8 mouse cellular contexts compared by ENCODE assay signal in genomic region chr5:105700070-105700851, GRCm38 (mm10). TPM values are rescaled to one million over a fixed set of nuclear protein-coding genes. Genes with fewer than 3 reads are reported as not detected.
A peak's percentile ranks its signal among the peaks of the same experiment; 100 is the strongest.
DNase-seq lines count a peak whose midpoint lies in the region; ATAC-seq and TF ChIP-seq lines count a peak whose summit lies in the region.

No protein-coding gene starts in this region.

- peak overlapping the region; percentile 79 for H3K27ac ChIP-seq in brown adipose tissue, adult 24 weeks (replicated peaks; ENCODE audit: low read depth, low read length)
- peak overlapping the region; percentile 99 for H3K27ac ChIP-seq in forebrain, embryonic 10.5 days
- H3K27ac ChIP-seq in heart, embryonic 14.5 days (replicated peaks in 1 of 2; ENCODE audit: control insufficient read depth in 1 of 2, insufficient read depth in 1 of 2, low read depth in 2 of 2, low read length in 2 of 2), result peak overlapping the region; percentile 30 to 80; a peak in 3 of 4 replicates
- H3K27ac ChIP-seq in liver, embryonic 14.5 days, result peak overlapping the region; percentile 55

- 0 out of 2 replicates have a peak, but pooled peaks cover 2% of the 10 kb centered on the region for H3K9me3 ChIP-seq in forebrain, embryonic 10.5 days
- H3K9me3 ChIP-seq in heart, embryonic 14.5 days (ENCODE audit: control insufficient read depth, low read length), result no peaks in the 10 kb centered on the region
- H3K9me3 ChIP-seq in liver, embryonic 14.5 days (ENCODE audit: control insufficient read depth, low read length), result no peaks in the 10 kb centered on the region

- peaks cover 31% of the 10 kb centered on the region for H3K36me3 ChIP-seq in forebrain, embryonic 10.5 days (replicated peaks)
- H3K36me3 ChIP-seq in heart, embryonic 14.5 days (ENCODE audit: control insufficient read depth, insufficient read depth, low read length), result no peaks in the 10 kb centered on the region
- H3K36me3 ChIP-seq in liver, embryonic 14.5 days (replicated peaks; ENCODE audit: control insufficient read depth, insufficient read depth, low read depth), result no peaks in the 10 kb centered on the region
- H3K36me3 ChIP-seq in splenic B cell, adult 2 months (ENCODE audit: control insufficient read depth, insufficient read depth, low read length, poor library complexity, severe bottlenecking), result 0 out of 2 replicates have a peak, but pooled peaks cover 4% of the 10 kb centered on the region

- under 1% methylated on average over 101 of the region's 101 CpGs for WGBS in forebrain, embryonic 10.5 days
- WGBS in heart, embryonic 14.5 days, result under 1% methylated on average over 80 of the region's 101 CpGs
- WGBS in liver, embryonic 14.5 days (ENCODE audit: insufficient replicate concordance), result under 1% methylated on average over 86 of the region's 101 CpGs

- peak; percentile 76 for DNase-seq in forebrain, embryonic 10.5 days (ENCODE audit: extremely low spot score, low spot score)
- peak; percentile 86 for DNase-seq in kidney, postnatal 10 days
- DNase-seq in liver, embryonic 14.5 days (ENCODE audit: low read depth in 3 of 3, low spot score in 3 of 3), result peak in 2 of 3 experiments; percentile 45 to 61
- DNase-seq in natural killer cell, adult 2 months (ENCODE audit: low spot score in 2 of 2), result peak; percentile 74 to 89
- peak; percentile 94 for DNase-seq in splenic B cell, adult 2 months (ENCODE audit: low read depth, low spot score)

- H3K27me3 ChIP-seq in forebrain, embryonic 10.5 days (ENCODE audit: poor library complexity, severe bottlenecking), result peaks cover 12% of the 10 kb centered on the region; the same call in 1 of the 2 replicates
- 0 out of 2 replicates have a peak, but pooled peaks cover 10% of the 10 kb centered on the region for H3K27me3 ChIP-seq in heart, embryonic 14.5 days (ENCODE audit: control insufficient read depth, insufficient read depth, low read length)
- H3K27me3 ChIP-seq in liver, embryonic 14.5 days (ENCODE audit: control insufficient read depth, insufficient read depth, low read length), result peaks cover 9% of the 10 kb centered on the region; the same call in 1 of the 2 replicates
- H3K27me3 ChIP-seq in splenic B cell, adult 2 months (ENCODE audit: control insufficient read depth, insufficient read depth, low read length, poor library complexity, severe bottlenecking), result no peaks in the 10 kb centered on the region

- peak; percentile 16; the same call in 1 of the 2 replicates for TF ChIP-seq EP300 in liver, embryonic 14.5 days (IDR thresholded peaks at IDR 0.05; ENCODE audit: low read depth)

- peak overlapping the region; percentile 94 for H3K9ac ChIP-seq in heart, embryonic 14.5 days (ENCODE audit: low read length)
- H3K9ac ChIP-seq in liver, embryonic 14.5 days (replicated peaks), result peak overlapping the region; percentile 72

- no peak for TF ChIP-seq CTCF in liver, embryonic 14.5 days (IDR thresholded peaks at IDR 0.05; ENCODE audit: low read depth)

- peaks cover 30% of the 10 kb centered on the region for H3K4me1 ChIP-seq in brown adipose tissue, adult 24 weeks (ENCODE audit: control insufficient read depth, insufficient read depth, insufficient read length, low read length)
- peaks cover 56% of the 10 kb centered on the region for H3K4me1 ChIP-seq in forebrain, embryonic 10.5 days
- peaks cover 17 to 20% of the 10 kb centered on the region in 2 experiments for H3K4me1 ChIP-seq in heart, embryonic 14.5 days (ENCODE audit: control insufficient read depth in 2 of 2, insufficient read depth in 2 of 2, low read length in 2 of 2)
- peaks cover 13 to 33% of the 10 kb centered on the region in 2 experiments for H3K4me1 ChIP-seq in liver, embryonic 14.5 days (replicated peaks; ENCODE audit: control insufficient read depth in 2 of 2, insufficient read depth in 2 of 2, low read length in 1 of 2)

- H3K4me3 ChIP-seq in brown adipose tissue, adult 24 weeks (ENCODE audit: insufficient read depth, low read depth, low read length), result peak overlapping the region; percentile 87
- peak overlapping the region; percentile 87 for H3K4me3 ChIP-seq in forebrain, embryonic 10.5 days
- peak overlapping the region; percentile 78 to 95 for H3K4me3 ChIP-seq in heart, embryonic 14.5 days (ENCODE audit: control insufficient read depth in 1 of 2, insufficient read depth in 1 of 2, low read depth in 1 of 2, low read length in 2 of 2)
- H3K4me3 ChIP-seq in liver, embryonic 14.5 days (ENCODE audit: insufficient read depth in 1 of 2, low read depth in 2 of 2, low read length in 2 of 2), result peak overlapping the region; percentile 48 to 67

- peak overlapping the region; percentile 93 for H3K4me2 ChIP-seq in heart, embryonic 14.5 days (ENCODE audit: low read length)
- peak overlapping the region; percentile 93 for H3K4me2 ChIP-seq in liver, embryonic 14.5 days (ENCODE audit: low read depth)

- peak; percentile 62 for ATAC-seq in CD4-positive, CD25-positive, alpha-beta regulatory T cell, adult 4 months
- peak; percentile 70 for ATAC-seq in heart, embryonic 14.5 days (ENCODE audit: insufficient number of reproducible peaks, insufficient read depth, low FRiP score, low read depth)
- peak; percentile 67 for ATAC-seq in liver, embryonic 14.5 days (ENCODE audit: insufficient read depth)

RNA-seq across cellular contexts. Expression of gene Lrrc8d, which starts 0.5 kb away (rescaled TPM):
- 10 to 100 TPM; 17.2 to 19.5 TPM for polyA plus RNA-seq in CD4-positive, CD25-positive, alpha-beta regulatory T cell, adult 4 months (2017; shearing (Covaris generic))
- polyA plus RNA-seq in brown adipose tissue, adult 24 weeks (2012; ENCODE audit: insufficient read depth, insufficient read length, missing spikeins), result 14.8 and 25.2 TPM in 2 replicates
- 19.9 and 20.1 TPM in 2 replicates for polyA plus RNA-seq in forebrain, embryonic 10.5 days (2016; fragmentation: Nextera tagmentation; extraction: Ambion mirVana)
- 9.7 and 10.2 TPM in 2 replicates for polyA plus RNA-seq in heart, embryonic 14.5 days (2014; fragmentation: Nextera tagmentation; extraction: Ambion mirVana)
- polyA plus RNA-seq in liver, embryonic 14.5 days (2012; rRNA removed), result 2.5 and 3.3 TPM in 2 replicates
- polyA plus RNA-seq in liver, embryonic 14.5 days (2014; fragmentation: Nextera tagmentation; extraction: Ambion mirVana), result 7.5 and 7.8 TPM in 2 replicates

Comparison
In these comparisons a context has a peak if more than half of its experiments do, and no peak if none do; other contexts are left out.
1. Peak in every context shown above with its lines: DNase-seq, ATAC-seq, H3K4me3 ChIP-seq and H3K27ac ChIP-seq.